Comparison of ENCODE assay signal across 32 mouse cellular contexts in the genomic region with DNA sequence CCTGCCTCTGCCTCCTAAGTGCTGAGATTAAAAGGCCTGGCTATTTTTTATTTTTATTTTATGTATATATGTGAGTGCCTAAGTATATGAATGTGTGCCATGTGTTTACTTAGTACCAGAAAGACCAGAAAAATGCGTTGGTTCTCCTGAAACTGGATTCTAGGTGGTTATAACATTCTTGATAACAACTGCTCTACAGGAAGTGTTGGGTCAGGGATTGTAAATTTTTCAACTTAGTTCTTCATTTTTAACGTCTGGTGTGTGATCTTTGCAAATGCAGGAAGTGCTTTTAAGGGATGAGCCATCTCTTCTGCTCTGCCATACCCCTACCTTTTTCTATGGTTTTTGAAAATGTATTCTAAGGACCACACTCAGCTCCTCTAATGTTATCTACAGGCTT. TPM values are rescaled to one million over a fixed set of nuclear protein-coding genes. Genes with fewer than 3 reads are reported as not detected.
"Had no signal": no experiment of that assay in that cellular context is flagged by ENCODE, and none has a peak within 500 bp of the region (broad histone marks: within the 10 kb centered on the region; RNA-seq: fewer than 3 reads in every experiment).

No protein-coding gene starts in this region.

- H3K4me3 ChIP-seq: limb, embryonic 10.5 days; limb, embryonic 12.5 days; limb, embryonic 13.5 days; limb, embryonic 15.5 days; liver, embryonic 12.5 days; liver, embryonic 13.5 days; liver, embryonic 15.5 days; lung, embryonic 15.5 days; megakaryocyte, embryonic 14.5 days; midbrain, embryonic 10.5 days; midbrain, embryonic 12.5 days; midbrain, embryonic 13.5 days; midbrain, embryonic 15.5 days; myocyte; neural tube, embryonic 12.5 days; neural tube, embryonic 13.5 days had no signal

- H3K9ac ChIP-seq: limb, embryonic 12.5 days; limb, embryonic 13.5 days; limb, embryonic 15.5 days; liver, embryonic 12.5 days; liver, embryonic 13.5 days; liver, embryonic 14.5 days; liver, embryonic 15.5 days; lung, embryonic 14.5 days; lung, embryonic 15.5 days; midbrain, embryonic 12.5 days; midbrain, embryonic 13.5 days; midbrain, embryonic 15.5 days; neural tube, embryonic 12.5 days; neural tube, embryonic 13.5 days had no signal

- H3K9me3 ChIP-seq: limb, embryonic 10.5 days; limb, embryonic 12.5 days; limb, embryonic 13.5 days; limb, embryonic 15.5 days; liver, embryonic 12.5 days; liver, embryonic 13.5 days; liver, embryonic 15.5 days; lung, embryonic 15.5 days; megakaryocyte, embryonic 14.5 days; midbrain, embryonic 10.5 days; midbrain, embryonic 12.5 days; midbrain, embryonic 13.5 days; midbrain, embryonic 15.5 days; neural tube, embryonic 12.5 days; neural tube, embryonic 13.5 days had no signal

- H3K27me3 ChIP-seq: limb, embryonic 12.5 days; limb, embryonic 13.5 days; limb, embryonic 15.5 days; liver, embryonic 12.5 days; liver, embryonic 13.5 days; liver, embryonic 15.5 days; lung, embryonic 15.5 days; megakaryocyte, embryonic 14.5 days; midbrain, embryonic 12.5 days; midbrain, embryonic 13.5 days; midbrain, embryonic 15.5 days; neural tube, embryonic 12.5 days; neural tube, embryonic 13.5 days had no signal

- H3K27ac ChIP-seq: limb, embryonic 10.5 days; limb, embryonic 12.5 days; limb, embryonic 13.5 days; limb, embryonic 15.5 days; liver, embryonic 12.5 days; liver, embryonic 13.5 days; liver, embryonic 14.5 days; liver, embryonic 15.5 days; lung, embryonic 15.5 days; macrophage; midbrain, embryonic 10.5 days; midbrain, embryonic 12.5 days; midbrain, embryonic 13.5 days; midbrain, embryonic 15.5 days; neural tube, embryonic 12.5 days; neural tube, embryonic 13.5 days had no signal

- H3K4me1 ChIP-seq: limb, embryonic 10.5 days; limb, embryonic 12.5 days; limb, embryonic 13.5 days; limb, embryonic 15.5 days; liver, embryonic 12.5 days; liver, embryonic 15.5 days; lung, embryonic 15.5 days; megakaryocyte, embryonic 14.5 days; midbrain, embryonic 10.5 days; midbrain, embryonic 12.5 days; midbrain, embryonic 13.5 days; midbrain, embryonic 15.5 days; neural tube, embryonic 12.5 days; neural tube, embryonic 13.5 days had no signal

- ATAC-seq: liver, embryonic 12.5 days; lung, postnatal 0 days; midbrain, embryonic 13.5 days; midbrain, embryonic 15.5 days; midbrain, embryonic 16.5 days had no signal

- DNase-seq: left cerebral cortex, postnatal 4 days; liver, embryonic 13.5 days; lung, adult 18-20 months; lung, adult 2 months; lung, embryonic 14.5 days; lung, postnatal 10 days; lung, postnatal 14 days; lung, postnatal 36 days; lung, postnatal 4 days; midbrain, embryonic 14.5 days had no signal

- H3K4me2 ChIP-seq: limb, embryonic 12.5 days; limb, embryonic 13.5 days; limb, embryonic 15.5 days; liver, embryonic 11.5 days; liver, embryonic 12.5 days; liver, embryonic 13.5 days; liver, embryonic 15.5 days; lung, embryonic 14.5 days; lung, embryonic 15.5 days; midbrain, embryonic 11.5 days; midbrain, embryonic 12.5 days; midbrain, embryonic 13.5 days; midbrain, embryonic 15.5 days; neural tube, embryonic 12.5 days; neural tube, embryonic 13.5 days had no signal

RNA-seq across cellular contexts. Expression of a gene that starts 12.6 kb away (rescaled TPM):
- total RNA-seq: megakaryocyte-erythroid progenitor cell, adult 5-6 weeks had no signal
